Mouse (Mus musculus) midbrain, postnatal 0 days (tissue): ENCODE results near the gene Dnah5. TPM values are rescaled to one million over a fixed set of nuclear protein-coding genes. Genes with fewer than 3 reads are reported as not detected.
A peak's percentile ranks its signal among the peaks of the same experiment; 100 is the strongest.

ENCODE experiments used
- ATAC-seq: fragments of 200-750 bp; cut with Nextera tagmentation; 2 replicates; pipeline ENCODE4 v1.8.0; 2017; ENCODE audit warnings: moderate number of reproducible peaks, mild to moderate bottlenecking, moderate TSS enrichment, moderate library complexity; ENCODE audit not compliant: low FRiP score
- DNase-seq: peaks from one replicate; pipeline ENCODE4 v3.0.0-alpha.2; 2015; ENCODE audit warnings: low spot score
- H3K27ac ChIP-seq: fragments of 300-500 bp; sonication (generic); 2 replicates; pipeline ENCODE4 v1.5.1; 2014; ENCODE audit warnings: low read depth, mild to moderate bottlenecking, low read length, mixed read lengths
- H3K27me3 ChIP-seq: fragments of 300-500 bp; sonication (generic); 2 replicates; pipeline ENCODE4 v1.6.1; 2014; ENCODE audit warnings: low read length, control low read depth, mixed read lengths; ENCODE audit not compliant: insufficient read depth
- H3K36me3 ChIP-seq: fragments of 300-500 bp; sonication (generic); 2 replicates; pipeline ENCODE4 v1.6.1; 2014; ENCODE audit warnings: low read length, control low read depth, mixed read lengths; ENCODE audit not compliant: insufficient read depth
- H3K4me1 ChIP-seq: fragments of 300-500 bp; sonication (generic); 2 replicates; pipeline ENCODE4 v1.6.1; 2014; ENCODE audit warnings: mild to moderate bottlenecking, control low read depth, antibody characterized with exemption, low read length, mixed read lengths; ENCODE audit not compliant: insufficient read depth
- H3K4me2 ChIP-seq: fragments of 300-500 bp; sonication (generic); 2 replicates; pipeline ENCODE4 v1.6.1; 2014; ENCODE audit warnings: low read depth, mild to moderate bottlenecking, low read length, mixed read lengths; ENCODE audit not compliant: poor library complexity, severe bottlenecking
- H3K4me3 ChIP-seq: fragments of 300-500 bp; sonication (generic); 2 replicates; pipeline ENCODE4 v1.5.1; 2014; ENCODE audit warnings: low read depth, mild to moderate bottlenecking, low read length, moderate library complexity
- H3K9ac ChIP-seq: fragments of 300-500 bp; sonication (generic); replicated peaks from 2 replicates; pipeline ENCODE4 v1.6.1; 2014; ENCODE audit warnings: mild to moderate bottlenecking, low read length, moderate library complexity, mixed read lengths; ENCODE audit not compliant: poor library complexity, severe bottlenecking
- H3K9me3 ChIP-seq: fragments of 300-500 bp; sonication (generic); 2 replicates; pipeline ENCODE4 v1.6.1; 2016; ENCODE audit warnings: low read length, control low read depth
- CTCF ChIP-seq: IDR thresholded peaks from 2 replicates; pipeline ENCODE4 v1.5.1; 2016; ENCODE audit warnings: antibody characterized with exemption, mild to moderate bottlenecking
- WGBS: fragments of 180-500 bp; shearing (Covaris S2); extraction: QIAGEN DNeasy Blood & Tissue Kit; methylation state at CpG from one replicate; pipeline ENCODE4 v1.1.7; 2014; 5-methylcytosine and 5-hydroxymethylcytosine counted together
- polyA plus RNA-seq: library from polyadenylated mRNA; unstranded; fragments of >200 nt; fragmentation: Nextera tagmentation; extraction: Ambion mirVana; gene quantifications from 2 replicates; pipeline ENCODE4 v1.2.1, GENCODE M21; 2015
- total RNA-seq: library from RNA; depleted of rRNA; stranded (reverse); fragments of >200 nt; gene quantifications from 2 replicates; pipeline ENCODE4 v1.2.3, GENCODE M21; 2014

Dnah5 gene
- total and polyA plus RNA-seq, 2 experiments from 2014 or later: 0.19 to 1.4 TPM

GRCm38 (mm10) chr15:28313451-28313850 lies 109.9 kb downstream of the Dnah5 start:
- ATAC-seq (no peak), DNase-seq (no peak)
- TF ChIP-seq CTCF: no peak
- Histone ChIP-seq H3K27ac (no peak overlapping the region), H3K9ac (no peak overlapping the region), H3K4me1 (no peaks in the 10 kb centered on the region), H3K36me3 (no peaks in the 10 kb centered on the region), H3K27me3 (no peaks in the 10 kb centered on the region), H3K9me3 (no peaks in the 10 kb centered on the region), H3K4me2 (no peak overlapping the region), H3K4me3 (no peak overlapping the region)
- WGBS: 76% methylated on average over 14 of the region's 14 CpGs

DNA sequence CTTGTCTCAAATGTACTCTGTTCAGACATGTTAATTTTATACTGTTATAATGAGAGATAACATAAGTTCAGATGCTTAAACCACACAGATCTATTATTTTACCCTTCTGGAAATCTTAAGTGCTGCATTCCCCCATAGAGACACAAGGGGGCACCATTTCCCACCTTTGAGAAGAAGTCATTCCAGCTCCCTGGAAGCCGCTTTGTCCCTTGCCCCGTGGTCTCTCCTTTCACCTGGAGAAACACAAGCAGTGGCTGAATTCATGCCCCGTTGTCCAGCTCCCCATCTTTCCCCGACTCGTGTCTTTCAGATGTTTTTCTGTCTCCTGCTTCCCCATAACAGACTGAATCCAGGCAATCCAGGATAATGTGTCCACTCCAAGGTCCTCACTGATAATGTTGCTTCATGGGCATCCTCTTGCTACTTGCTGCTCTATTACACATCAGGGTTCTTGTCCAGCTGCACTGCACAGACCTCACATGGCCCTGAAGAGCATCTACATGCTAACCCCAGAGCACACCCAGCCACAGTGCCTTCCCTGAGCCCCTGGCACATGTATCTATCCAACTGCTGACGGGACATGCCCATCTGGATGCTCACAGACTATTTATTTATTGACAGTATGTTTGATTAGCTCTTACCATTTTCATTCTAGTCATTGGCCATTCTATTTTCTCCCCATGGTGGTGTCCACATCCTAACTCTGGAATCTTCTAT lies 112.4 kb downstream of the Dnah5 start:
- Histone ChIP-seq H3K4me2 (no peak overlapping the region), H3K27ac (no peak overlapping the region), H3K9me3 (no peaks in the 10 kb centered on the region), H3K4me1 (no peaks in the 10 kb centered on the region), H3K27me3 (no peaks in the 10 kb centered on the region), H3K36me3 (no peaks in the 10 kb centered on the region), H3K4me3 (no peak overlapping the region), H3K9ac (no peak overlapping the region)
- 26% methylated on average over 6 of the region's 6 CpGs for WGBS
- TF ChIP-seq CTCF: peak; percentile 87
- no peak for ATAC-seq
- peak; percentile 69 for DNase-seq

GRCm38 (mm10) chr15:28322533-28322932 lies 119.0 kb downstream of the Dnah5 start:
- Histone ChIP-seq H3K4me2 (no peak overlapping the region), H3K4me3 (no peak overlapping the region), H3K27ac (no peak overlapping the region), H3K4me1 (no peaks in the 10 kb centered on the region), H3K27me3 (no peaks in the 10 kb centered on the region), H3K9me3 (no peaks in the 10 kb centered on the region), H3K9ac (no peak overlapping the region), H3K36me3 (no peaks in the 10 kb centered on the region)
- WGBS: 85% methylated on average over 7 of the region's 7 CpGs
- ATAC-seq: no peak
- DNase-seq: peak; percentile 51
- TF ChIP-seq CTCF: peak; percentile 56

DNA sequence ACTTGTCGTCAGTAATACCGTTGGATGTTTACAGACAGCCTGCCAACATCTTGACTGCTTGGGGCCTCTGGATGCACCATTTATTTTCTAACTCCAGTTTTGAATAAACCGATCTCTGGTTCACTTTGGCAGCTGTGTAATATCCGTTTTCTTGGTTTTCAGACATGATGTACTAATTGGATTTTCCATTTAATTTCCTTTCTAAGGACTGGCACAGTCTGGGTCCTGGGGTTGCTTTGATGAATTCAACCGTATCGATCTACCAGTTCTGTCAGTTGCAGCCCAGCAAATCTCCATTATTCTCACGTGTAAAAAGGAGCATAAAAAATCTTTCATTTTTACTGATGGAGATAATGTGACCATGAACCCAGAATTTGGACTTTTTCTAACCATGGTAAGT lies 123.4 kb downstream of the Dnah5 start:
- 21% methylated on average over 7 of the region's 7 CpGs for WGBS
- no peak overlapping the region for H3K9ac ChIP-seq
- H3K9me3 ChIP-seq: no peaks in the 10 kb centered on the region
- peak; percentile 42 for DNase-seq
- no peak for ATAC-seq
- TF ChIP-seq CTCF: no peak
- H3K36me3 ChIP-seq: no peaks in the 10 kb centered on the region
- H3K27me3 ChIP-seq: no peaks in the 10 kb centered on the region
- no peaks in the 10 kb centered on the region for H3K4me1 ChIP-seq
- H3K4me2 ChIP-seq: no peak overlapping the region
- no peak overlapping the region for H3K27ac ChIP-seq
- H3K4me3 ChIP-seq: no peak overlapping the region

DNA sequence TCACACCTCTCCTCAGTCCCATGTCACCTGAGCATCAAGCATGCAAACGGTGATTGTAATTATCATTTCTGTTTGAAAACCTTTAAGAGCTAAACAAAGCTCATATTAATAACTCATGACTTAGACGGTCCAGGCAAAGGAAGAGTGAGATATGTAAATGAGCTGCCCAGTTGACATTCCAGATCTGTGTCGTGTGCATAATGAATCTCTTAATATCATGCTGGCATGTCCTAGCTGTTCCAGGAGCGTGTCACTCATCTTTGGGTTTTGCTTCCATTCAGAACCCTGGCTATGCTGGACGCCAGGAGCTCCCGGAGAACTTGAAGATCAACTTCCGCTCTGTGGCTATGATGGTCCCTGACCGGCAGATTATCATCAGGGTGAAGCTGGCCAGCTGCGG lies 123.9 kb downstream of the Dnah5 start:
- WGBS: 39% methylated on average over 9 of the region's 9 CpGs
- Histone ChIP-seq H3K4me2 (no peak overlapping the region), H3K4me3 (no peak overlapping the region), H3K4me1 (no peaks in the 10 kb centered on the region), H3K9me3 (no peaks in the 10 kb centered on the region), H3K27me3 (no peaks in the 10 kb centered on the region), H3K27ac (no peak overlapping the region), H3K9ac (no peak overlapping the region), H3K36me3 (no peaks in the 10 kb centered on the region)
- DNase-seq (peak; percentile 42), ATAC-seq (no peak)
- no peak for TF ChIP-seq CTCF

GRCm38 (mm10) chr15:28341151-28341550 lies 137.6 kb downstream of the Dnah5 start:
- 31% methylated on average over 4 of the region's 4 CpGs for WGBS
- Histone ChIP-seq H3K4me1 (no peaks in the 10 kb centered on the region), H3K27ac (no peak overlapping the region), H3K4me2 (no peak overlapping the region), H3K9ac (no peak overlapping the region), H3K36me3 (no peaks in the 10 kb centered on the region), H3K27me3 (no peaks in the 10 kb centered on the region), H3K4me3 (no peak overlapping the region), H3K9me3 (no peaks in the 10 kb centered on the region)
- ATAC-seq: no peak
- no peak for TF ChIP-seq CTCF
- DNase-seq: no peak
